Mouse (Mus musculus) adrenal gland, adult 18-20 months (tissue): ENCODE results near the gene Lekr1. TPM values are rescaled to one million over a fixed set of nuclear protein-coding genes. Genes with fewer than 3 reads are reported as not detected.
"Not testable (repeated sequence)": the region's sequence is repeated elsewhere in the genome, so short reads cannot be mapped to it uniquely, and the experiment has no call there.

ENCODE experiments used
- DNase-seq, 2 experiments: peaks; one replicate each; pipeline ENCODE4 v3.0.0; 2021 to 2022; ENCODE audit warnings: low spot score in 2 of 2
- total RNA-seq, 2 experiments: library from RNA; stranded (reverse); gene quantifications; 1 replicate in 1 of 2; 2 replicates in 1 of 2; pipeline ENCODE4 v1.2.3; 2021

The Lekr1 gene
- total RNA-seq, 2 experiments from 2014 or later: 2.5 to 3.1 TPM

GRCm38 (mm10) chr3:65764511-65765508 lies 98.8 kb downstream of the Lekr1 start:
- DNase-seq: no peak

- DNase-seq: no peak
Measured at GRCm38 (mm10) chr3:65766387-65766786, 100.4 kb downstream of the Lekr1 start.

GRCm38 (mm10) chr3:65767202-65767862 lies 101.3 kb downstream of the Lekr1 start:
- DNase-seq: no peak

DNA sequence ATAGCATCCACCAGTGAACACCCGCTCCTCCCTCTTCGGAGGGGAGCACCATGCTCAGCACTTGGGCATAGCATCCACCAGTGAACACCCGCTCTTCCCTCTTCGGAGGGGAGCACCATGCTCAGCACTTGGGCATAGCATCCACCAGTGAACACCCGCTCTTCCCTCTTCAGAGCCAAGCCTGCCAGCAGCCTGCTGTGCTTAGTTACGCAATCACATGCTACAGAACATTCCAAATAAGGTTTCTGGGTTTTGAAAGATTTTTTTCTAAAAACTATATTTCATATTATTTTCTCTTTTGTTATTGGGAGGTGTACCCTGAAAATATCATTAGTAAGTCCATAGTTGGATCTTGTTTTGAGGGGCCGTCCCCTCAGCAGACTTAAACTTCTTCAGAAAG lies 103.6 kb downstream of the Lekr1 start:
- not testable (repeated sequence) for DNase-seq

- DNase-seq: no peak
Measured at GRCm38 (mm10) chr3:65773910-65774309, 107.9 kb downstream of the Lekr1 start.

GRCm38 (mm10) chr3:65775096-65775495 lies 109.1 kb downstream of the Lekr1 start:
- no peak for DNase-seq

DNA sequence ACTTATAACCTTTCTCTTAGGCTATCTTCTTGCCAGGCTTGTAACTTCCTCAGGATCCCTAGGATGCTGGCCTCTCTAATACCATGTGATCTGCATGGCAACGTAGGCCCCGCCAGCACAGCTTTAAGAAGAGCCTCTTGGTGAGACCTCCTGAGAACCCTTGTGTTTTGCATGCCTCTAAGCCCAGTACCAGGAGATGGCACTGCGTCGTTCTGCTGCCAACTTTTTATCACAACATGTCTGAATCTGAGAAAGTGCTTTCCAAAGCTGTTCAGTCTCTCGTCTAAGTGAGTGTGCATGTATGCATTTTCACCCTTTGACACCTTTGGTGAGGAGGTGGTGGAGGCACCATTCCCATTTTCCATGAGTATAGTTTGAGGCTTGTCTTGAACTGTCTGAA lies 116.2 kb downstream of the Lekr1 start:
- no peak for DNase-seq

DNA sequence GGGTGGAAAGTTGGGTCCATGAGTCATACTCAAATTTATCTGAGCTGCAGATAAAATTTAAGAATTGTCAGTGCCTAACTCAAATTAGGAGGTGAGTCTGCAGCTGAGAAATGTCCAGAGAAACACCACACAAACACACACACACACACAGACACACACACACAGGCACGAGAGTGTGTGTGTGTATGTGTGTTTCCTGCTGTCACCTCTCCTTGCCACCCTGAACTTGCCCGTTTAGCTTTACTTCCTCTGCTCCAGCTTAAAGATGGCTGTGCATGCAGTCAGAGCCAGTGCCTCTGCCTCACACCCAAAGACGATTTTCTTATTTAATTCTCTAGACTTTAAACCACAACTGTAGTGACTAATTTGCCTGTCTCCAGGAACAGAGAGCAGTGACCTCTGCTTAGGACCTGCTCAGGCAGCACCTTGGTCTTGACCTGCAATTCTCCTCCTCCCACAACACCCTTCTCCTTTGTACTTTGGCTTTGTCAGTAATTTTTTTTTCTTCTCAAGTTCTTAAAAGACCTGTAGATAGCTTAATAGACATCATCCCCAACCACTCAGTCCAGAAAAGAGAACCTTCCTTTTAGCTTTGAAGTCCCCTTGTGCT lies 124.2 kb downstream of the Lekr1 start:
- DNase-seq: no peak

DNA sequence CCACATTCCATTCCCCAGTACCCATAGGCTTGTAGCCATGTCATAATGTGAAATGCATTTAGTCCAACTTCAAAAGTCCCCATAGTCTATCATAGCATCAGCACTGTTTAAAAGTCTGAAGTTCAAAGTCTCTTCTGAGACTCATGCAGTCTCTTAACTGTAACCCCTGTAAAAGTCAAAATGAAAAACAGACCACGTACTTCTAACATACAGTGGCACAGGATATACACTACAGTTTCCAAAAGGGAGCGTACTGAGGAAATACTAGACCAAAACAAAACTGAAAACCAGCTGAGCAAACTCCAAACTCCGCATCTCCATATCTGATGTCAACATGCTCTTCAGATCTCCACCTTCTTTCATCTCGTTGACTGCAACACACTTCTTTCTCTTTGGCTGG lies 127.5 kb downstream of the Lekr1 start:
- no peak for DNase-seq

GRCm38 (mm10) chr3:65794711-65795110 lies 128.7 kb downstream of the Lekr1 start:
- no peak for DNase-seq

GRCm38 (mm10) chr3:65797345-65798137 lies 131.5 kb downstream of the Lekr1 start:
- no peak for DNase-seq

DNA sequence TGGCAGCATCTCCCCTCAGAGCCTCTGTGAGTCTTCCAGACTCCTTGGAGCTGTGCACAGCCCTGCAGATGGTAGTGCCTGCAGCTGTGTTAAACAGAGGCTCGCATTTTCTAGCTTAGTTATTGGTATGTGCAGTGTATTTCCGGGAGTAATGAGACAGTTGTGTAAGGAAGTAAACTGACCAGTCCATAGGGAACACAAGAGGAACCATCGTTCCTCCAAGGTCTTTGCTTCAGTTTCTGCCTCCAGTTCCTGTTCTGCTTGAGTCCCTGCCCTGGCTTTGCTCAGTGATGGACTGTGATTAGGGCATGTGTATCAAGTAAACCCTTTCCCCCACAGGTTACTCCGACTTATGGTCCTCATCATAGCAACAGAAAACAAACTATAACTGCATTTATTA lies 134.9 kb downstream of the Lekr1 start:
- no peak for DNase-seq

DNA sequence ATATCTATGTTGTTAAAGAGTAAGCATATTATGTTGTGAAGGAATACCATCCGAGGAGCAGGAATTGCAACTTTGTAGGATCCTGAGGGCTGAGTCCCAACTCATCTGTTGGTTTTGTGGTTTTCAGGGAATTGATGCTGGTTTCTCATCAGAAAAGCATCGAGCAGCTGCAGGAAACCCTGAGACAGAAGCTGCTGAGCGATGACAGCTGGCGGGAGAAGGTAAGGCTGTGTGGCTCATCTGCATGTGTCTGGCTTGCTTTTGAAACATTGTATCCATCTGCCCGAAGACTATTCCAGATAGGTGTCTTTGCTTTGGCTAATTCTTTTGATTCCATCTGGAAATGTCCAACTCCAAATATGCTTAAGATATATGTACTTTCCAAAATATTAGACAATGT lies 136.2 kb downstream of the Lekr1 start:
- no peak for DNase-seq

DNA sequence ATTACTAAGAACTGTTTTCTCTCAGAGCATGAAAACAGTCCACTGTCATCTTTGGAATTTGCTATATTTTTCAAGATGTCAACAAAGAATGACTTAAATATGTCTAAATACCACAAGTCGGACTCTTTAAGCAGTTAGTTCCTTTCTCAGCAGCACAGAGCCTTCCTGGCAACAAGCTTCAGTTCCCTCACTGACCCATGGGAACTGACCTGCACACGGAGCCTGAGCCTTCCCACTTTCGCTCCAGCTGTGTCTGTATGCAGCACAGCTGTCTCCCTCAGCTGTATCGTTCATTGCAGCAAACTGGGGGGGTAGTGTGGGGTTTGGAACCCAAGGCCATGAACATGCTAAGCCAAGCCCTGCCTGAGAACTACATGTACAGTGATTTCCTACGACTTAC lies 136.8 kb downstream of the Lekr1 start:
- DNase-seq: no peak

DNA sequence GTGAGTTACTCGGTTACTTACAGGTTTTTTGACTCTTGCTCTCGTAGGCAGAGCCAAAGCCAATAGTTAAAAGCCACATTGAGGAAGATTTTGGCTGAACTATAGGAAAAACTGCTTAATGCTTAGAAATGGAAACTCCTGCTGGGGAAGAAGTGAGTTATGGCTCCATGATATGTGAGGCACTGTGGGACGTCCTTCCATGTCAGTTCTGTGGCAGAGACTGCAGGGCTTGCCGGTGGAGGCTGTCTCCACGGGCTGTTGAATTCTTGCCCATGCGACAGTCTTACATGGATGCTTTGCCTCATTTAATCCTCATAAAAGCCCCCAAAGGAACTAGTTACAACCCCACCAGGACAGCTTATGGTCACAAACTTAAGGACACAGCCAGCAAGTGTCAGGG lies 148.9 kb downstream of the Lekr1 start:
- DNase-seq: no peak

DNA sequence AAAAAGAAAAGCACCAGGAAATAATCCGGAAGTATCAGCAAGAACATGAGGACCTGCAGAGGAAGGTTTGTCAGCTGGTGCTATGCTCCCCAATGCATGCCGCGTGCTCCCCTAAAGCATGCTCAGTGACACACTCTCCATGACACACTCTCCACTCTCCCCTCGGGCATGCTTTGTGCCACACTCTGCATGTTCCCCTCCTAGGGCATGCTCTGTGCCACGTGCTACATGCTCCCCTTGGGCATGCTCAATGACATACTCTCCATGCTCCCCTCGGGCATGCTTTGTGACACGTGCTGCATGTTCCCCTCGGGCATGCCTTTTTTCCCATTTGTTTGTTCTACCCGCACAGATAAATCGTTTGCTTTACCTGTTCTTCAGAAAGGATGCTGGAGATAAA lies 150.0 kb downstream of the Lekr1 start:
- no peak for DNase-seq

- no peak for DNase-seq
Measured at GRCm38 (mm10) chr3:65818597-65818996, 152.6 kb downstream of the Lekr1 start.

- no peak for DNase-seq
Measured at GRCm38 (mm10) chr3:65819841-65820240, 153.8 kb downstream of the Lekr1 start.

- no peak for DNase-seq
Measured at GRCm38 (mm10) chr3:65824886-65825285, 158.9 kb downstream of the Lekr1 start.

DNA sequence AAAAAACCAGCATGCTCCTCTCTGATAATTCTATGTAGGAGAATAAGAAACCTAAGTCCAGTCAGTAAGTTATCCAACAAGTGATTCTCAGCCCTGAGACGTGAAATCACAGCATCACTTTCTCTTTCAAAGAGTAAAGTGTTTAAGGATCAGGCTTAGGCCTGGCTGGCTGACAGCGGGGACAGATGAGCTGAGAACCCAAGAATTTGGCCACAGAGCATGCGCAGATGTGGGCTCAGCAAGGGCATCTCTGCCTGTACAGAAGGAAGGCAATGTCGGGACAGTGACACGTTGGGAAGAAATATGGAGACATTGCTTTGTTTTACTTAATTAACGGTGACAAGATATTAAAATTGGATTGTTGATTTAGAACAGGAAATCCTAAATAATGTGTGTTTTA lies 160.7 kb downstream of the Lekr1 start:
- no peak for DNase-seq

GRCm38 (mm10) chr3:65827400-65827799 lies 161.4 kb downstream of the Lekr1 start:
- no peak for DNase-seq
